Mouse (Mus musculus): ENCODE measurements around the gene Csmd2. TPM values are rescaled to one million over a fixed set of nuclear protein-coding genes. Genes with fewer than 3 reads are reported as not detected.
"Not testable (repeated sequence)": the region's sequence is repeated elsewhere in the genome, so short reads cannot be mapped to it uniquely, and the experiment has no call there.

Gene Csmd2
- polyA plus RNA-seq, 1 experiment, result 0.02 TPM

DNA sequence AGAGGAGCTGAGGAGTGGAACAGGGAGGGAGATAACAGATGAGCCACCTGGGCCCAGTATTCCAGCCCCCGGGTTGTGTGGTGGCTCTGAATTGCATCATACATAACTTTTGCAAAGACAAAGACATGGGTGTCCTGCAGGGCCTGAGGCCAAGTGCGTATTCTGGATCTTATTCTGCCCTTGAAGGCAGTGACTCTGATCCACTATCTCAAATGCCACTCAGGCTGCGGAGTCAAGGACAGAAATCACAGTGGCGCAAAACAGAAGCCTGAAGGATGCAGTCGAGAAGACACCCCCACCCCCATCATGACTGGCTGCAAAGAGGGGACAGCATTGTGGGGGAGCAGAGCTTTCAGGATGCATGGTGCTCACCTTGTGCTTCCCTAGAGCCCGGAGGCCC lies 563.1 kb downstream of the Csmd2 start:
- DNase-seq (ENCODE audit: low read depth, low spot score), result no peak
- 81% methylated on average over 6 of the region's 6 CpGs for WGBS

DNA sequence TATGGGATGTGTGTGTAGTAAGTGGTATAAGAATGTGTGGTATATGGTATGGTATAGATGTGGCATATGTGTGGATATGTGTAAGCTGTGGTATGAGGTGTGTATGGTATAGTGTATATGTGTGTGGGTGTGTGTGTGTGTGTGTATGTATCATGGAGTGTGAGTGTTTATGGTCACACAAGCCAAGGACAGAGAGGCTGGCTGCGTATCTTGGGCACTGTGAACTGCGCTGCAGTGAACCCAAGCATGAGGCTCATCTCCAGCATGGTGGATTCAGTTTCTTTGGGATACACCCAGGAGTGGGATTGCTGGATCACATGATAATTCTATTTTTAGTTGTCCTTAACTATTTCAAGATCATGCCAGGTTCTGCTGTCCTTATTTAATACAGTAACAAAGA lies 566.5 kb downstream of the Csmd2 start:
- 90% methylated on average over 2 of the region's 2 CpGs for WGBS
- no peak for DNase-seq (ENCODE audit: low read depth, low spot score)

DNA sequence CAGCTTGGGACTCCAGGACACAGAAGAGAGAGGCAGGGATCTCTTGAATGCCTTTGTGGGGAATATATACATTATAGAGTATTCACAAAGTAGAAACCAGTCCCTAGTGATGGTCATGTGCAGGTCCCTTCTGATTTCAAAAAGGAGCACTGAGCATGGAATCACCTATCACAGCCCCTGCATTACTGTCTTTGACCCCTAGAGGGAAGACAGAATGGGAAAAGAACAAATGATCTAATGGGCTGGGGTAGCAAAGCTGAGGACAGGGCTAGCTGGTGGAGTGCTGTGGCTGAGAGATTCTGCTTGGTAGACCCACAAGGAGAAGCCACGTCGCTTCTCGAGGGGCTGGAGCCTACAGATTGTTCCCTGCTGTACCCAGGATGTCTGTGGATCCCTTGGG lies 572.7 kb downstream of the Csmd2 start:
- 92% methylated on average over 3 of the region's 3 CpGs for WGBS
- no peak for DNase-seq (ENCODE audit: low read depth, low spot score)

- DNase-seq (ENCODE audit: low read depth, low spot score), result no peak
- 43% methylated on average over 4 of the region's 4 CpGs for WGBS
Observed at GRCm38 (mm10) chr4:128575811-128576210, 588.2 kb downstream of the Csmd2 start.

GRCm38 (mm10) chr4:128579182-128579581 lies 591.5 kb downstream of the Csmd2 start:
- no peak for DNase-seq (ENCODE audit: low read depth, low spot score)
- WGBS, result 48% methylated on average over 4 of the region's 4 CpGs

DNA sequence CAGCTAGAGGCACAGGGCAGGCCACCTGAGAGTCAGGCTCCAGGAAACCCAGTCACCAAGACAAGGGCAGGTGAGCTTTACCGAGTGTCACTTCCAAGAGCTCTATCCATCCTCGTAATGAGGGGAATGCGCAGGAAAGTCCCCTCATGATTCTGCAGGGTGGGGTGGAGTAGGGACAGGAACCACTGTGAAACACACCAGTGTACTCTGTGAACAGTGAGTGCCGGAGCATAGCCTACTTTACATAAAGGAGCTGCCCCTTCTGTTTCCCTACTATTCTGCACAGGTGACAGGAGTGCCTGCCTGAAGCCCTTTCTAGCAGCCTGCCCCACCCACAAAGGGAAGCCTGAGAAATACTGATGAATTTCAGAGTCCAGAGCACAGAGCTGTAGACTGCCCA lies 605.6 kb downstream of the Csmd2 start:
- 71% methylated on average over 4 of the region's 4 CpGs for WGBS
- no peak for DNase-seq (ENCODE audit: low read depth, low spot score)

DNA sequence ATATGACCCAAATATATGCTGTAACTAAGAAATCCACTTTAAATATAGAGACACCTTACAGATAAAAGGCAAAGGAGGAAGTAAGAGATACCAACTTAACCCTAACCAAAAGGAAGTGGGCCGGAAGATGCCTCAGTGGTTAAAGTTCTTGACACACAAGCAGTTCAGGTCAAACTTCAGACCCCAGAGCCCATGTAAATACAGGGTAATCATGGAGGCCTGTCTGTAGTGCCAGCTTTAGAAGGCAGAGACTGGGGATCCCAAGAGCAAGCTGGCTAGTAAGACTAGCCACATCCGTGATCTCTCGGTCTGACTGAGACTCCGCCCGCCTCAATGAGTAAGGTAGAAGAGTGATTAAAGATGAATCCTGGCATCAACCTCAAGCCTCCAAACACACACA lies 606.4 kb downstream of the Csmd2 start:
- WGBS, result 66% methylated on average over 5 of the region's 5 CpGs
- DNase-seq (ENCODE audit: low read depth, low spot score), result no peak

DNA sequence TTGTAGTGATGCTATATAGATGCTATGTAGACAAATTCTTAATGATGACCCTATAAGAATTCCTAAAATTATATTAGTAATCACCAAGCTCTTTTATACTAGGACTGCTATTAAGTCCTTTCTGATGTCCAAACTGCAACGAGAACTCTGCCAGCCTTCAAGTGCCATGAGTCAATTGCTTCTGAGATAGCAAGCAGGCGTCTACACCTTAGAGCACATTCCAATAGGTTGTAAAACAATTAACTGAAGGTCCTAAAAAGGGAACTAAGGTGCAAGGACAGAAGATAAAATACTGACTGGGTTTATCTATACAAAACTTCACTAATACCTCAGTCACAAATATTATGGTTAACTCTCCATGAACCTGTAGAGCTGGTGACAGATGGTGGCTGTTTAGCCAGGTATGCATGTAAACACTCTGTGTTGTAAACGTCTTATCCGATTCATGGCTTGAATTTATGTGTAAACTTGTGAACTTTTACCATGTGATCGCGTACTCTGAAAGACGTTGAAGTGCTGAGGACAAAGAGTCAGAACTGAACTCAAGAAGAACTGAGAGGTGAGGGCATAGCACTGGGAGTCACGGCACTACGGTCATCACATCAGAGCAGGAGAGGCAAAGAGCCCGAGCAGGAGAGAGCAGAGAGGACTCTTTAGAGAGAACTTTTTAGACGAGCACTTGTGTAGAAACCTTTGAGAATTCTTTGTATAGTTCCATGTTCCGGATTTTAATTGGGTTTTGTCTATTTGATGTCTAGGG lies 610.3 kb downstream of the Csmd2 start:
- DNase-seq (ENCODE audit: low read depth, low spot score), result peak; percentile 24
- WGBS, result 30% methylated on average over 12 of the region's 12 CpGs

- WGBS, result 96% methylated on average over 7 of the region's 7 CpGs
Observed at GRCm38 (mm10) chr4:128606586-128606985, 618.9 kb downstream of the Csmd2 start.

DNA sequence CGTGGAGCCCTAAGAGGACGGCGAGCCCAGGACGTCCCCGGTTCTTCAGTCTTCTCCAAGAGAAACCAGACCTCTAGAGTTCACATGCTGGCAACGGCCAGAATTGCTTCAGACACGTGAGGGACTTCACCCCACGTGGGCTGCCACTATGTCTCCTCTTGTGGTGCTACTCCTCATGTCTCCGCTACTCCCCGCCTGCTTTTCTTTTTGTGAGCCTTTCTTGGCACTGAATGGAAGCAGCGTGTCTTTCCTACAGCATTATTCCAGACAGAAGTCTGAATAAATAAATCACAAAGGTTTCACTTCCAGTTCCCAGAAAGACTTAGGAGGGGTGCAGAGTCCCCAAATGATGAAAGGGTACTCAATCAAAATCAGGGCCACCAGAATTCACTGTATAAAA lies 620.0 kb downstream of the Csmd2 start:
- 79% methylated on average over 11 of the region's 11 CpGs for WGBS
- no peak for DNase-seq (ENCODE audit: low read depth, low spot score)

More at GRCm38 (mm10) chr4:128606586-128606985, 618.9 kb downstream of the Csmd2 start:
- no peak for DNase-seq (ENCODE audit: low read depth, low spot score)

DNA sequence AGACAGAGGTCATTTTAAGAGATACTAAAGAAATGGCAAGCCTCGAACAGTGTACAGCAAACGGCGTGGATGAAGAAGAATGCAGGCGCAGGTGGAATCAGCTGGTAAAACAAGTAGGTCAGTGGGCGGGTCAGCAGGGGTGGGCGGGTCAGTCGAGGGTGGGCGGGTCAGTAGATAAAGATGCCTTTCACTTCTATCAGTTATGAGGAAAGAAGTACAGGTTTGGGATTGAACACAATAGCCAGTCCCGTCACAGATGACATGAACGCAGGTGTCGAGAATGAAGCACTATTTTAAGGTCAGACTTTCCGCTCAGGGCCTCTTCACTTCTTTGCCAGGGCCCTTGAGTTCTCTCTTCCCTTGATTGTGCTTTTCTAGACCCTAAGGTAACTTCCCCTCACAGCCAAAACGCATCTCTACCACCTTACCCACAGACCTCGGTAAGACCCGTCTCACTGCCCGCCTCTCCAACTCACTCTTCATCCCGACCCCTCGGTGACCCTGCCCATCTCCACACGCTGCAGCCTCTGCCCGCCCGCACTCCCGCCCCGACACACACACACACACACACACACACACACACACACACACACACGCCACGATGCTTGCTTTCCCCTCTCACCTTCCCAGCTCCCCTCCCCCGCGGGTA lies 621.7 kb downstream of the Csmd2 start:
- 3% methylated on average over 27 of the region's 27 CpGs for WGBS
- peak; percentile 11 for DNase-seq (ENCODE audit: low read depth, low spot score)

- peak; percentile 96 for DNase-seq (ENCODE audit: low read depth, low spot score)
- WGBS, result under 1% methylated on average over 24 of the region's 24 CpGs
Observed at GRCm38 (mm10) chr4:128609925-128610402, 622.3 kb downstream of the Csmd2 start, which contains the start of gene Zscan20. Gene Zscan20, minus strand, starts transcription at chr4:128610098.

DNA sequence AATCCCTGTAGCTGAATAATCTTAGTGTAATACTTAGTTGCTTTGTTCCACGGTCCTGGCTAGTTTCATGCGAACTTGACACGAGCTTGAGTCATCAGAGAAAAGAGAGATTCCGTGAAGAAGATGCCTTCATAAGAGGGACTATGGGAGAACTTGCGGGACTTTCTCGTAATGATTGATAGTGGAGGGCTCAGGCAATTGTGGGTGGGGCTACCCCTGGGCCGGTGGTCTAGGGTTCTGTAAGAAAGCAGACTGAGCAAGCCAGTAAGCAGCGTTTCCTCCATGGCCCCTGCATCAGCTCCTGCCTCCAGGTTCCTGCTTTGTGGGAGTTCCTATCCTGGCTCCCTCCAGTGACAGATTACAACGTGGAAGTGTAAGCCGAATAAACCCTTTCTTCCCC lies 623.0 kb downstream of the Csmd2 start:
- WGBS, result 22% methylated on average over 10 of the region's 10 CpGs
- no peak for DNase-seq (ENCODE audit: low read depth, low spot score)

- not testable (repeated sequence) for DNase-seq (ENCODE audit: low read depth, low spot score)
- WGBS, result 74% methylated on average over 3 of the region's 3 CpGs
Observed at GRCm38 (mm10) chr4:128611726-128612125, 624.1 kb downstream of the Csmd2 start.

GRCm38 (mm10) chr4:128613326-128613725 lies 625.7 kb downstream of the Csmd2 start:
- WGBS, result 19% methylated on average over 8 of the region's 8 CpGs
- DNase-seq (ENCODE audit: low read depth, low spot score), result peak; percentile 25

- no peak for DNase-seq (ENCODE audit: low read depth, low spot score)
- 88% methylated on average over 14 of the region's 14 CpGs for whole genome bisulfite sequencing
Observed at GRCm38 (mm10) chr4:128615761-128616160, 628.1 kb downstream of the Csmd2 start.

Other genes starting within 250 kb of the Csmd2 start
- gene CK137956, start 16.9 kb upstream of the Csmd2 start, polyA plus RNA-seq (2012; rRNA removed), result not detected in 2 replicates

All from large intestine, adult 2 months (tissue).